Mouse (Mus musculus) forebrain, postnatal 0 days (tissue): Measurements from ENCODE around the gene Senp3. TPM values are rescaled to one million over a fixed set of nuclear protein-coding genes. Genes with fewer than 3 reads are reported as not detected.

ENCODE experiments used
- ATAC-seq: fragments of 200-750 bp; cut with Nextera tagmentation; 2 replicates; pipeline ENCODE4 v1.8.0; 2017; ENCODE audit warnings: mild to moderate bottlenecking, moderate library complexity
- DNase-seq: peaks from one replicate; pipeline ENCODE4 v3.0.0-alpha.2; 2015
- H3K27ac ChIP-seq: fragments of 300-500 bp; sonication (generic); 2 replicates; pipeline ENCODE4 v1.5.1; 2014; ENCODE audit warnings: low read depth, mild to moderate bottlenecking, antibody characterized with exemption, low read length, moderate library complexity, mixed read lengths
- H3K27me3 ChIP-seq: fragments of 300-500 bp; sonication (generic); 2 replicates; pipeline ENCODE4 v1.6.1; 2014; ENCODE audit warnings: mild to moderate bottlenecking, low read length, mixed read lengths; ENCODE audit not compliant: insufficient read depth
- H3K36me3 ChIP-seq: fragments of 300-500 bp; sonication (generic); 2 replicates; pipeline ENCODE4 v1.6.1; 2014; ENCODE audit warnings: mild to moderate bottlenecking, moderate library complexity; ENCODE audit not compliant: insufficient read depth
- H3K4me1 ChIP-seq: fragments of 300-500 bp; sonication (generic); 2 replicates; pipeline ENCODE4 v1.6.1; 2014; ENCODE audit warnings: antibody characterized with exemption; ENCODE audit not compliant: insufficient read depth
- H3K4me2 ChIP-seq: fragments of 300-500 bp; sonication (generic); 2 replicates; pipeline ENCODE4 v1.6.1; 2014; ENCODE audit warnings: low read depth, mild to moderate bottlenecking, moderate library complexity
- H3K4me3 ChIP-seq: fragments of 300-500 bp; sonication (generic); 2 replicates; pipeline ENCODE4 v1.5.1; 2014; ENCODE audit warnings: low read depth, low read length, mixed read lengths
- H3K9ac ChIP-seq: fragments of 300-500 bp; sonication (generic); 2 replicates; pipeline ENCODE4 v1.6.1; 2014; ENCODE audit warnings: mild to moderate bottlenecking
- H3K9me3 ChIP-seq: fragments of 300-500 bp; sonication (generic); 2 replicates; pipeline ENCODE4 v1.6.1; 2016; ENCODE audit warnings: low read length
- CTCF ChIP-seq: sonication (generic); IDR thresholded peaks from 2 replicates; pipeline ENCODE4 v1.5.1; 2016; ENCODE audit warnings: antibody characterized with exemption, control low read depth, low read depth
- WGBS: fragments of 180-500 bp; shearing (Covaris S2); extraction: QIAGEN DNeasy Blood & Tissue Kit; methylation state at CpG from one replicate; pipeline ENCODE4 v1.1.7; 2014; 5-methylcytosine and 5-hydroxymethylcytosine counted together
- polyA plus RNA-seq: library from polyadenylated mRNA; unstranded; fragments of >200 nt; fragmentation: Nextera tagmentation; extraction: Ambion mirVana; gene quantifications from 2 replicates; pipeline ENCODE4 v1.2.1, GENCODE M21; 2015
- total RNA-seq: library from RNA; depleted of rRNA; stranded (reverse); fragments of >200 nt; gene quantifications from 2 replicates; pipeline ENCODE4 v1.2.3, GENCODE M21; 2014

Senp3 gene
- total and polyA plus RNA-seq, 2 experiments from 2014 or later, result 77.6 to 82.4 TPM

DNA sequence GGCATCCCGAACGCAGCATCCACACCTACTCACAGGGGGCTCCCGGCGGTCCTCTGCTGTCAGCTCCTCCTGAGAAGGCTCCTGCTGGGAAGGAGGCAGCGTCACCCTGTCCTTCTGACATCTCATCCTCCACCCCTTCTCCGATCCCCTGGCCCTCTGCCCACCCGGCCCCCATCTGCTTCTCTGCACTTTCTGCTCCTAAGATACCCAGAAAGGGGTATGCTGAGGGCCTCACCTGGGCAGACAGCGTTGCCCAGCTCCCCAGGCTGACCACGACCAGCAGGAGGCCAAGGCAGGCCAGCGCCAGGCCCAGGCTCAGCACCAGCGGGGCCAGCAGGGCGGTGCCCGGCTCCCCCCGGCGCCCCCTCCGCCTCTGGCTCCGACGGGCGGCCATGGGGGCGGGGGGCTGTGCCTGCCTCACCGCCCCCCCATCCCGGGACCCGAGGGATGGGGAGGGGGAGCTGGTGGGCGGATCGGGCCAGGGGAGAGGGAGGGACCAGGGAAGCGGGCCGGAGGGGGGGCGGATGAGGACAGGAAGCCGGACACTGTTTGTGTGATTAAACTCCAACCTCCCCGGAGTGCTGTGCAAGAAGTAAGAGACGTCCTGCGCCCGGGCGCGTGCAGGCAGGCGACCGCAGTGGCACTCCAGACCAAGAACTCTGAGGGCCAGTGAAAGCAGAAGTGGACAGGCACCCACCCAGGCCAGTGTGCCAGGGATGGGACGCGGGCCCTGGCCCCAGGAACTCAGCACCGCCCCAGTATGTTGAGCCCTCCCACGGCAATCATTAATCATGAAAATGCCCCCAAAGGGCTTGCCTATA lies 13.7 kb upstream of the Senp3 start, which contains the start of the genes Tnfsf12 and Tnfsfm13:
Gene Tnfsf12, minus strand, starts transcription at position 489 of the 821 bp plus-strand sequence.
Gene Tnfsfm13, minus strand, starts transcription at position 738 of the 821 bp plus-strand sequence.
- ATAC-seq, result peak; percentile 50
- Histone ChIP-seq H3K27me3 (no peaks in the 10 kb centered on the region), H3K36me3 (no peaks in the 10 kb centered on the region), H3K4me3 (peak within 1 kb of the TSS; percentile 47), H3K4me1 (peaks cover 12% of the 10 kb centered on the region; the same call in 1 of the 2 replicates), H3K9ac (peak within 1 kb of the TSS; percentile 64), H3K4me2 (peak within 1 kb of the TSS; percentile 95), H3K9me3 (no peaks in the 10 kb centered on the region), H3K27ac (0 out of 2 replicates have a peak within 1 kb of the TSS, but pooled peaks have one; percentile 9)
- WGBS, result 2% methylated on average over 40 of the region's 41 CpGs
- TF ChIP-seq CTCF, result peak; percentile 12; the same call in 1 of the 2 replicates
- DNase-seq, result peak; percentile 32

DNA sequence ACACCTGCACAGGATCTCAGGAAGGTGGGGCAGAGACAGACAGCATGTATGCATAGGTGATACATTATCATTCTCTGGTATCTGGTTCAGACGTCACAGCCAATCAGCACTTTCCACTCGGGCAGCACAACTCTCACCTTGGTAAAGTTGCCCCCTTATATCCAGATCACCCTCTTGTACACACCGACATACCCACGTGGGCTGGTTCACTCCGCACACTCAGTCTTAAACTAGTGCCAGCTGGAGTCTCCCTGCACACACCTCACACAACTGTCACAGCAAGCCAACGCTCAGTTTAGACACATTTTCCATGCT lies 13.1 kb upstream of the Senp3 start:
- DNase-seq (no peak), ATAC-seq (peak; percentile 47; the same call in 1 of the 2 replicates)

DNA sequence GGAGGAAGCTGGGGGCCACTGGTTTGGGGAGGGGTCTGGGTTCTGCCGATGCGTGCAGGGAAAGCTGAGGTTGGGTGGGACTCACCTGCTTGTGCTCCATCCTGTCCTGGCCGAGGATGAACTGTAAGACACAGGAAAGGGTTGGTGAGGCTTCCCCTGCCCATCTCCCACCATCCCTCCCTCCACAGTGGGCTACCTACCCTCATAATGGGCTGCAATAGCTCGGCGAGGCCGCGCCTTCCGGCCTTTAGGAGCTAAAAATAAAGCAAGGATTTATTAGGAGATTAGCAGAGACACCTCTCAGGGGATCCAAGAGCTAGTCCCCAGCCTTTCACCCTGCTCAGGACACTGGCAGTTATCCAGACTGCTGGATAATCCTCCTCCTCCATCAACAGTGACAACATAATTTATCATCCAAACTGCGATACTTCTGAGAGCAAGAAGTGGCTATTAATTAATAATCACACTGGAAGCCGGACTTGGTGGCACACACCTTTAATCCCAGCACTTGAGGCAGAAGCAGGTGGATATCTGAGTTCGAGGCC lies 11.6 kb upstream of the Senp3 start:
- DNase-seq (no peak), ATAC-seq (no peak)
- Histone ChIP-seq H3K27ac (no peak overlapping the region), H3K9me3 (no peaks in the 10 kb centered on the region), H3K4me3 (no peak overlapping the region), H3K9ac (no peak overlapping the region), H3K27me3 (no peaks in the 10 kb centered on the region), H3K4me2 (no peak overlapping the region), H3K4me1 (peaks cover 12% of the 10 kb centered on the region; the same call in 1 of the 2 replicates), H3K36me3 (no peaks in the 10 kb centered on the region)
- TF ChIP-seq CTCF, result no peak
- 49% methylated on average over 11 of the region's 11 CpGs for WGBS

More for the DNA sequence above, 13.1 kb upstream of the Senp3 start:
- peaks cover 12% of the 10 kb centered on the region; the same call in 1 of the 2 replicates for H3K4me1 ChIP-seq
- H3K4me2 ChIP-seq, result peak overlapping the region; percentile 95
- WGBS, result 16% methylated on average over 6 of the region's 6 CpGs
- peak overlapping the region; percentile 64 for H3K9ac ChIP-seq
- H3K4me3 ChIP-seq, result peak overlapping the region; percentile 47
- no peaks in the 10 kb centered on the region for H3K27me3 ChIP-seq
- no peak for TF ChIP-seq CTCF
- H3K27ac ChIP-seq, result 0 out of 2 replicates have a peak overlapping the region, but pooled peaks have one; percentile 9
- H3K36me3 ChIP-seq, result no peaks in the 10 kb centered on the region
- H3K9me3 ChIP-seq, result no peaks in the 10 kb centered on the region

DNA sequence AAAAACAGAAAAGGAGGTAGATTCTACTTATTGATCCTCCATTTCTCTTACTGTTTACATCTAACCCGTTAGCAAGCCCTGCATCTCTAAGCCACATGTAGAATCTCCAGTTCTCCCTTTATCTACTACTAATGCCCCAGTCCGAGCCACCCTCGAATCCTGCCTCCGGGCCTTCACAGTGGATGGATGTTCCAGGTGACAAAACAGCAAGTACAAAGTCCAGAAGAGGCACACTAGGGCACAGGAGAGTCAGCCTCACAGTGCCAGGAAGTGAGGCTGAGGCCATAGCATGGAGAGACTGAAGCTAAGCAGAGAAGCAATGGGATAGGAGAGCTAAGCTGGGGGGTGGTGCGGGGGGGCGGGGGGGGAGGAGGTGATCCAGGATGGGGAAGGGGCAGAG lies 11.0 kb upstream of the Senp3 start:
- no peak overlapping the region for H3K9ac ChIP-seq
- DNase-seq (no peak), ATAC-seq (no peak)
- no peaks in the 10 kb centered on the region for H3K36me3 ChIP-seq
- H3K9me3 ChIP-seq, result no peaks in the 10 kb centered on the region
- 82% methylated on average over 6 of the region's 6 CpGs for WGBS
- no peak overlapping the region for H3K4me3 ChIP-seq
- peaks cover 12% of the 10 kb centered on the region; the same call in 1 of the 2 replicates for H3K4me1 ChIP-seq
- no peak for TF ChIP-seq CTCF
- H3K27ac ChIP-seq, result no peak overlapping the region
- no peak overlapping the region for H3K4me2 ChIP-seq
- no peaks in the 10 kb centered on the region for H3K27me3 ChIP-seq

- 84% methylated on average over 9 of the region's 9 CpGs for WGBS
- Histone ChIP-seq H3K36me3 (no peaks in the 10 kb centered on the region), H3K4me3 (no peak overlapping the region), H3K27me3 (no peaks in the 10 kb centered on the region), H3K27ac (no peak overlapping the region), H3K9me3 (no peaks in the 10 kb centered on the region), H3K9ac (no peak overlapping the region), H3K4me2 (no peak overlapping the region), H3K4me1 (peaks cover 12% of the 10 kb centered on the region; the same call in 1 of the 2 replicates)
- no peak for ATAC-seq
- no peak for DNase-seq
- TF ChIP-seq CTCF, result no peak
Observed at GRCm38 (mm10) chr11:69692196-69692811, 10.4 kb upstream of the Senp3 start.

- Histone ChIP-seq H3K4me3 (no peak overlapping the region), H3K27ac (no peak overlapping the region), H3K36me3 (no peaks in the 10 kb centered on the region), H3K9ac (no peak overlapping the region), H3K27me3 (no peaks in the 10 kb centered on the region), H3K9me3 (no peaks in the 10 kb centered on the region), H3K4me2 (no peak overlapping the region), H3K4me1 (no peaks in the 10 kb centered on the region)
- DNase-seq (no peak), ATAC-seq (no peak)
- WGBS, result 95% methylated on average over 1 of the region's 1 CpGs
- TF ChIP-seq CTCF, result no peak
Observed at GRCm38 (mm10) chr11:69689891-69690290, 8.0 kb upstream of the Senp3 start.
